Mouse (Mus musculus): ENCODE data around the gene Reg2. TPM values are rescaled to one million over a fixed set of nuclear protein-coding genes. Genes with fewer than 3 reads are reported as not detected.
"Not testable (repeated sequence)": the region's sequence is repeated elsewhere in the genome, so short reads cannot be mapped to it uniquely, and the experiment has no call there.

The Reg2 gene
- polyA plus RNA-seq (2012), result not detected in 2 replicates

DNA sequence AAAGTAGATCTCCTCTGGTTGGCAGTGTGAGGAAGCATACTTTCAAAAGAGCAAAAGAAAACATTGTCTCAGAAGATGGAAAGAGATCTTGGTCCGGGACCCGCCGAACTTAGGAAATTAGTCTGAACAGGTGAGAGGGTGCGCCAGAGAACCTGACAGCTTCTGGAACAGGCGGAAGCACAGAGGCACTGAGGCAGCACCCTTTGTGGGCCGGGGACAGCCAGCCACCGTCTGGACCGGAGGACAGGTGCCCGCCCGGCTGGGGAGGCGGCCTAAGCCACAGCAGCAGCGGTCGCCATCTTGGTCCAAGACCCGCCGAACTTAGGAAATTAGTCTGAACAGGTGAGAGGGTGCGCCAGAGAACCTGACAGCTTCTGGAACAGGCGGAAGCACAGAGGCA, at the start of gene Reg2:
TSS of gene Reg2 (plus strand) at position 301 of the 400 bp plus-strand sequence.
- TF ChIP-seq GATA1 (IDR thresholded peaks at IDR 0.05; ENCODE audit: low read length), result not testable (repeated sequence)

DNA sequence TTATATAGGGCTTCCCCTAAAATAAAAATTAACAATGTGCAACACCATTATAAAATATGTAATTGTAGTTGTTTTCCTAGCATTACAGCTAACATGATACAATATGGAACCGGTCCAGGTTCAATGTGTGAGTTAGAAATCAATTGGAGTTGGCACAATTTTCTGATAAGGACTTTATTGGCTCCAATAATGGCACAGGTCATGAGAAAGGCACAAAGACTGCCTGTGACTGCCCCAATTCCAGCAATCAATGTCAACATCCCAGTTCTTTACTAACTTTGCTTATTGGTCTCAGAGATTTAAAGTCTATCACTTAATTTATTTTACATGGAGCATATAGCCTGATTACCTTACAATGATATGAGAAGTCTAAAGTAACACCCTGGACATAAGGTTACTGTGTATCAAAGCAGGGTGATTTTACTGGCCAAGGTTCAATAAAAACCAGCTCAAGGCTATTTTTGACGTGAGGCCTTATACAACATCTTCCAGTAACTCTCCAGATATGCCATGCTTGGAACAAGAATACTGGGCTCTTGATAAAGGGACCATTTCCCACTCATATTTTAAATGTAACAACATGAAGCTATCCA, 33.4 kb upstream of the Reg2 start:
- TF ChIP-seq GATA1 (IDR thresholded peaks at IDR 0.05; ENCODE audit: low read length), result no peak

DNA sequence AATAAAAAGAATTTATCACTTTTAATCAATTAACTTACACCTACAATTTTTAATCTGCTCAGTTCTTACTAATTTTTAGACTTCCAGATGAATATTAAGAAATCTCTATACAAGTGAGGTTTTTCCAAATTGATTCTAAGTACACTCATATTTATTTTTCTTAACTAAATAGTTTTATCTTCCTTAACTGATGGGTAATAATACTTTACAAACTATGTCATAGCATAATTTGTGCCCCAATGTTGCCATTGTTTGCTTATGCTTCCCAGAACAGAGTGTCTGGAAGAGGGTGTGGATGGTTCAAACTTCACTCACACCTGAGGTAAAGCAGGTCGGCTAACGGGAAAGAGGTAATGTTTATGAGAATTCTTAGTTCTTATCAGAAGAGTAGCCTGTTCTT, 25.1 kb upstream of the Reg2 start, which contains the start of gene Reg3b:
TSS of gene Reg3b (plus strand) at position 301 of the 400 bp plus-strand sequence.
- no peak for TF ChIP-seq GATA1 (IDR thresholded peaks at IDR 0.05; ENCODE audit: low read length)

DNA sequence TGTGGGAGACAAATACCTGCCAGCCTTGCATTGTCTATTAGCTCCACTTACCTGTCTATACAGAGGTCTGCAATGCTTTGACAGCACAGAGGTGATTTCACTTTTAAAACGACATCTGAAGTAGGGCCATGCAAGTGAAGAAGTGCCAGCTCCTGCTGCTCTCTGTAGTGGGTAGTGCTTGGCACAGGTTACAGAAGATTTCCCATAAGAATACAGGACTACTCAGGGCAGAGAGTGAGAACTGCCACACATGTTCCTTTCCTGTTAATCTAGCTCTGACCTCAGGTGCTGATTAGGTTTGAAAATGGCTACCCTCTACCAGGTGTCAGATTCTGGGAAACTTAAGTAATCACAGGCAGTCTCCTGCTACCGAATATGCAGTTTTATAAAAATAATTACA, 16.7 kb upstream of the Reg2 start, which contains the start of gene Reg3d:
TSS of gene Reg3d (minus strand) at position 101 of the 400 bp plus-strand sequence.
- TF ChIP-seq GATA1 (IDR thresholded peaks at IDR 0.05; ENCODE audit: low read length), result no peak

DNA sequence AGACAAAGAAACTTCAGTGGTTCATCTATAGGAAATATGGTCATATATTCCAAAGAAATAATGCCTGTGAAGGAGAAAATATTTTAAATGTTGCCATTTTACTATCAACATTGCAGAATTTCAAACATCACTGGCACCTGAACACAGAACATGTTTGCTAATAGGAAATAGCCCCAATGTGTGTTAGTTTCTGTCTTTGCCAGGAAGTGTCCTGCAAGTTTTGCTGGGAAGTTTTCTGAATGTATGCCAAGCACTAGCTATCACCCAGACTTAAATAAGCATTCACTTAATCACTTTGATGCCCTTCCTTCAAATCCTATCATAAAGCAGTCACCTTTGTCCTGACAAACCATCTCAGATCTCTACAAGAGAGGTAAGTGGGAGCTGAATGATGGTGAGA, 15.0 kb upstream of the Reg2 start, which contains the start of gene Reg3a:
TSS of gene Reg3a (plus strand) at position 301 of the 400 bp plus-strand sequence.
- no peak for TF ChIP-seq GATA1 (IDR thresholded peaks at IDR 0.05; ENCODE audit: low read length)

DNA sequence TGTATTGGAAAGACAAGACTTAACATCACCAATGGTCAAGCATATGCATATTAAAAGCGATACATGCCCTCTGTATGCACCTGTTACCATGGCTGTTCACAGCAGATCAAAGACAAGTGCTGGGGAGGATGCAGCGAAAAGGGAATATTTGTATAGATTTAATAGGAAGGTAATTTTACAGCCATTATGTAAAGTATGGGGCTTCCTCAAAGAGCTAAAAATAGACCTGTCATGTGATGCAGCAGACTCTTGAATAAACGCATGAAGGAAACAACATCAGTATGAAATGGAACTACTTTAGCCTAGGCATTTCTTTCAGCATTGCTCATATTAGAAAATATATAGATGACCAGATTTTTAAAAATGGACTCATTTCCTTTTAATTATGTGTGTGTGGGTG, 9.8 kb upstream of the Reg2 start:
- TF ChIP-seq GATA1 (IDR thresholded peaks at IDR 0.05; ENCODE audit: low read length), result no peak

DNA sequence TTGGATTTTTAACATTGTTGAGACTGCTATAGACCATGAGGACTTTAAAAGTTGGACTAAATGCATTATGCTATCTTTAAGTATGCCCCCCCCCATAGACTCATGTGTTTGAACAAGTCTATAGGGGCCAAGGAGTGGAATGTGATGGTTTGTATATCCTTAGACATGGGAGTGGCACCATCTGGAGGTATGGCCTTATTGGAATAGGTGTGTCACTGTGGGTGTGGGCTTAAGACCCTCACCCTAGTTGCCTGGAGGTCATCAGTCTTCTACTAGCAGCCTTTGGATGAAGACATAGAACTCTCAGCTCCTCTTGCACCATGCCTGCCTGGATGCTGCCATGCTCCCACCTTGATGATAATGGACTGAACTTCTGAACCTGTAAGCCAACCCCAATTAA, 27.0 kb downstream of the Reg2 start, which contains the start of gene Reg1:
TSS of gene Reg1 (plus strand) at position 301 of the 400 bp plus-strand sequence.
- TF ChIP-seq GATA1 (IDR thresholded peaks at IDR 0.05; ENCODE audit: low read length), result not testable (repeated sequence)

DNA sequence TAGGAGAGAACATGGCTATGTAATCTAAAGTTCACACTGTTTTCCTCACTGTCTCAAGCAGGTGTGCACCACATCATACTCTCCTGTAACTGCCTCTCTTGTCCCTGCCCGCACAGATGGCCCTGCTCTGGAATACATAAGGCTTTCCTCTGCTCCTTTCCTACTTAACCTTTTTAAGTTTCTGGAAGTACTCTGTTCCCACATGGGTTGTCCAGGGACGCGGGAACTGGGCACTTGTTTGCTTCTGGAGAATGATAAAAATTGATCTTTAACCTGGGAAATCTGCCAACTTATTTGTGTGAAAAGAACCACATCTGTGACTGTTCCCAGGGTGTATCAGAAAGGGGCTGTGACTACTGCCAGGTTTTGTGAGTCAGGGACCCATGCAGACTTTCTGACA, 30.1 kb downstream of the Reg2 start:
- TF ChIP-seq GATA1 (IDR thresholded peaks at IDR 0.05; ENCODE audit: low read length), result no peak

DNA sequence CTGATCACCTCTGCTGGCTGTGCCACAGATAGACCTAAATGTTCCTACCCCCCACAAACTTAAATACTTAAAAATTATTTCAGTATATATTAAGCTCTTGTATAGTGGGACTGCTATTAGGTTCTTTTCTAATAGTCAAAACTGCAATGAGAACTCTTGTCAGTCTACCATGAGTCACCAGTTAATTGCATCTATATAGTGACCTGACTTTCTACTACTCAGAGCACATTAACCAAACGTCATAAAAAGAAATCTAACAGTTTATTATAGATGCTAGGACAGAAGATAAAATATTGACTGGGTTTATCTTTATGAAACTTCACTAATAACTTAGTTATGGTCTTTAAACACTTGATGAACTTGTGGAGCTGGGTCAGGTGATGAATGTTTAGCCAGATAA, 51.8 kb downstream of the Reg2 start:
- TF ChIP-seq GATA1 (IDR thresholded peaks at IDR 0.05; ENCODE audit: low read length), result no peak

DNA sequence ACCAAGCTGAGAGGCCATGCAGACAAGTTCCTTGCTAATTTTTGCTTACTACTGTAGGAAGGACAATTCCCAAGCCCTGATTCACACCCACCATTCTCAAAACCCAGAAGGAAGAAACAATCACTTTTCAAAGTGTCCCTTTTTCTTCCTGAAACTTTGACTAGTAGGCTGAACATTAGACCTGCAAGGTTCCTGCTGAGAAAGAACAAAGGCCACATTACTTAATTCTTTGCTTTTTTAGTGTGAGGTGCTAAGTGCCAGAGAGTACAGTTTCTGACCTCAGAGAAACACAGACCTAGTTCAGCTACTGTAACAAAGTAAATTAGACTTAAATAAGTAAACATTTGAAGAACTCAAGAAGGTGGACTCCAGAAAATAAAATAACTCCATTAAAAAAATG, 53.0 kb downstream of the Reg2 start:
- TF ChIP-seq GATA1 (IDR thresholded peaks at IDR 0.05; ENCODE audit: low read length), result no peak

DNA sequence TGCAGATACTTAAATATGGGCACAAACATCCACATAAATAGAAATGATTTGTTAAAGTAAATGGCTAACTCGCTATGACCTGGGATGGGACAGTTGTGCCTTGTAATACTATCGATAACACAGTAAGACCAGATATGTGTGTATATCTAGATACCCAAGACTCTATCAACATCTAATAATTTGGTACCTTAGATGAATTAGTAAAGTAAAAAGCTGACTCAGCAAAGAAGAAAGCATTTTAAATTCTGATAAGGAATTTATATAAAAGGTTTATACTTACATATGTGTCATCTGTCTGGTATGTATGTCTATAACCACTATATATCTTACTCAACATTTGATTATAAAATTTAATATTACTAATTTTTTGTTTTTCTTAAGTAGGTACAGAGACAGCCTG, 57.4 kb downstream of the Reg2 start:
- no peak for TF ChIP-seq GATA1 (IDR thresholded peaks at IDR 0.05; ENCODE audit: low read length)

Other genes starting within 250 kb of the Reg2 start
- gene Reg3b, start 25.0 kb upstream of the Reg2 start, polyA plus RNA-seq (2012), result not detected in 2 replicates
- gene Reg3d, start 16.8 kb upstream of the Reg2 start, polyA plus RNA-seq (2012), result not detected in 2 replicates
- gene Reg3a, start 14.9 kb upstream of the Reg2 start, polyA plus RNA-seq (2012), result not detected in 2 replicates
- gene Reg1, start 27.1 kb downstream of the Reg2 start, polyA plus RNA-seq (2012), result not detected in 2 replicates
- gene Reg3g, start 73.2 kb downstream of the Reg2 start, polyA plus RNA-seq (2012), result not detected in 2 replicates